Mouse (Mus musculus): ENCODE results near the gene Speer4c. TPM values are rescaled to one million over a fixed set of nuclear protein-coding genes. Genes with fewer than 3 reads are reported as not detected.
"Not testable (repeated sequence)": the region's sequence is repeated elsewhere in the genome, so short reads cannot be mapped to it uniquely, and the experiment has no call there.

Speer4c gene
- total RNA-seq (2021) = not detected
- long read RNA-seq, experiment 1 = 0 reads
- long read RNA-seq, experiment 2 = 0 reads

DNA sequence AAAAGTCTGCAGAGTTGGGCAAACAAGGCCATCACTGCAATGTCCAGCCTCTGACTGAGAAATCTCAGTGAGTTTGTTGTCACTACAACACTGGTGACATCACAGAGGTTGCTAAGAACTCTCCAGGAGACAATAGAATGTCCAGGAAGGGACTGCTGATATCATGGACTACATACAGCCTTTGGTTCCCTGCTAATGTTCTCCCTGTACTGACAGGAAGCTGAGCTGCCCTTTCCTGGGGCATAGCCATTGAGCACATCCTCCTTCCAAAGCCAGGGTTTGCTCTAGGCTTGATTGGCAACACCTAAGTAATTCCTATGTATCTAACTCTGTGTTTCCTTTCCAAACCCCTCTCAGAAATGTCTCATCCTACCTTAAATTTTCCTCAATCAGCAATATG lies at the start of gene Speer4c:
TSS of gene Speer4c (minus strand) at position 101 of the 400 bp plus-strand sequence.
- H3K27ac ChIP-seq; H3K4me3 ChIP-seq; DNase-seq; intact Hi-C loops (cut with DNase I): not testable (repeated sequence)

DNA sequence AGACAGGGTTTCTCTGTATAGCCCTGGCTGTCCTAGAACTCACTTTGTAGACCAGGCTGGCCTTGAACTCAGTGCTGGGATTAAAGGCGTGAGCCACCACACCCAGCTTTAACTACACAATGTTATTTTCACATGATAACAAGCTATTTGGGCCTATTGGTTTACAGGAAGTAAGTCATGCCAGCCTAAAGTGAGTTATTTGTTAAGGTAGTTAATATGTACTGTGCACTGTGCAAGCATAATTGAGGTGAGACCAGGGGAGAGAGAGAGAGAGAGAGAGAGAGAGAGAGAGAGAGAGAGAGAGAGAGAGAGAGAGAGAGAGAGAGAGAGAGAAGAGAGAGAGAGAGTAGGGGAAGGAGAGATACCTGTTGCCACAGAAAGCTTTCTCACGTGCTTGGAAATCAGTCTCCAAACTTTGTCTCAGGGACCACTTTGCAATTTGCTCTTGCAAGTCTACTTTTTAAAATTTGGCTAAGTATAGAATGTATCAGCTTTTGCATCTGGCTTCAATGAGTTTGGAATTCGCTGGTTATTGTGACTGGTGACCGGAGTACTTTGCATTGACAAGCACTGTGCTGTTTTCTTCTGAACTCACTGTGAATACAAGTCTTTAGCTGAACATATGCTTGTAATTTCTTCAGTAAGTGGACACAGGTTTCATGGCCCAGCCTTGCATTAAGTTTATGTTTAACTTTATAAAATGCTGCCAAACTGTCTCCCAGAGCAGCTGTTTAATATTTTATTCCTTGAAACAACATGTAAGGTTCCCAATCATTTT lies 33.6 kb upstream of the Speer4c start:
- Histone ChIP-seq H3K27ac (no peak overlapping the region), H3K4me3 (no peak overlapping the region)
- no peak for DNase-seq
- intact Hi-C loops (cut with DNase I) = no loop called here
- TF ChIP-seq CTCF (IDR thresholded peaks at IDR 0.05) = no peak

DNA sequence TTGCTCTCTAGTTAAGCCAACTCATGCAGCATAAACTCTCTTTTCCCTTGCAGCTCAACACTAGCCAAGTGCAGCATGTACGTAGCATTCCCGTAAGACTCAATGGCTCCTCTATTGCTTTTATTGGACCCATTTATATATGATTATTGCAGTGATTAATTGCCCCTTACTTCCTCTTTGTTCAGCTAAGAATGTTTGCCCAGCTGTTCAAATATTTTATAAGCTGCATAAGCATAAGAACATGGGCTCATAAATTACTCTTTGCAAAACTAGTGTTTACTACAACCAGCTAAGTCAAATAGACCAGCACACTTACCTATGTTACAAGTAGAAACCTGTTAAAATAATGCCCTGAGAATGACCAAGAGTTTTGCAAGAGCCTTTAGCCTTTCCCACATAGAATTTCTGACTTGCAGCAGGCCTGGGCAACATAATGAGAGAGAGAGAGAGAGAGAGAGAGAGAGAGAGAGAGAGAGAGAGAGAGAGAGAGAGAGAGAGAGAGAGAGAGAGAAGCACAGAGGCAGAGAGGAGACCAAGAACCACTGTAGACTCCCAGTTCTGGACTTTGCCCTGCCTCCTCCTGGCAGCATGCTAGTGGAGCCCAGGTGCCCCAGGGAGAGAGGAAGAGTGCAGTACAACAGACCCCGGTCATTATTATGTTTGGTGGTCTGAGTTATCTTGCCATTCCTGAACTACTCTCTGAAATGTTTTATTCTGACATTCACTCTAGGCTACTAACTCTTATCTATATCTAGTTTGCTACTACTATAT lies 20.2 kb upstream of the Speer4c start:
- intact Hi-C loops (cut with DNase I) = no loop called here
- no peak for DNase-seq

DNA sequence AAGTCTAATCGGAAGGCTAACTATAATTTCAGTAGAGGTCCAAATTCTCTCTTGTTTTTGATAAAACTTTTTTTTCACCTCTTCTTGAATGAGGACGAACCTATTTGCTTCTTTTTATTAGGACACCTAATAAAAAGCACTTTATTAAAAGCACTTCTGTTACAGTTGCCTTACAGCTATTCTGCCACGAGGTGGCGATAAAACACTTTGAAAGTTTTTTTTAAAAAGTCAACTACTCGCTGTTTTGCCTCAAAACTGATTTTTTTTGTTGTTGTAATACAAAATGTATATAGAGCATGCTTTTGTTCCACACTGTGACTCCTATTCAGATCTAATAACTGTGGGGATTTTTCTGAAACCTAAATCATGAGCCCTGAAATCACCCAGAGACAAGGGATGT lies 11.2 kb downstream of the Speer4c start:
- H3K27ac ChIP-seq; intact Hi-C loops (cut with DNase I); DNase-seq; H3K4me3 ChIP-seq: not testable (repeated sequence)
- TF ChIP-seq CTCF (IDR thresholded peaks at IDR 0.05) = peak; percentile 53

More for the DNA sequence above, 20.2 kb upstream of the Speer4c start:
- Histone ChIP-seq H3K27ac (no peak overlapping the region), H3K4me3 (no peak overlapping the region)
- TF ChIP-seq CTCF (IDR thresholded peaks at IDR 0.05) = no peak

DNA sequence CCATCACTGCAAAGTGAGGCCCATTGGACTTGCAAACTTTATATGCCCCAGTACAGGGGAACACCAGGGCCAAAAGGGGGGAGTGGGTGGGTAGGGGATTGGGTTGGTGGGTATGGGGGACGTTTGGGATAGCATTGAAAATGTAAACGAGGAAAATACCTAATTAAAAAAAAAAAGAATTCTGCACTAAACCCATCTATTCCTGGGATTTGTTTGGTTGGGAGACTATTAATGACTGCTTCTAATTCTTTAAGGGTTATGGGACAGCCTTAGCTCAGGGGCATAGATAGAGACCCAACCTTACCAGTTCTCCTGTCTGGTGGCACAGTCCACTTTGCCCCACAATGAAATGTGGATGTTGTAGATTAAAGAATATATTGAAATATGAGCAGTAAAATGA lies 16.4 kb downstream of the Speer4c start:
- DNase-seq; H3K27ac ChIP-seq; H3K4me3 ChIP-seq; intact Hi-C loops (cut with DNase I): not testable (repeated sequence)

DNA sequence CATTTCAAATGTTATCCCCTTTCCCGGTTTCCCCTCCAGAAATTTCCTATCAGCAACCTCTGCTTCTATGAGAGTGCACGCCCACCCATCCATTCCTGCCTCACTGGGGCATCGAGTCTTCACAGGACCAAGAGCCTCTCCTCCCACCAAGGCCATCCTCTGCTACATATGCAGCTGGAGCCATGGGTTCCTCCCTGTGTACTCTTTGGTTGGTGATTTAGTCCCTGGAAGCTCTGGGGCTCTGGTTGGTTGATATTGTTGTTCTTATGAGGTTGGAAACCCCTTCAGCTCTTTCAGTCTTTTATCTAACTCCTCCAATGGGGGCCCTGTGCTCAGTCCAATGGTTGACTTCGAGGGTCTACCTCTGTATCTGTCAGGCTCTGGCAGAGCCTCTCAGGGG lies 22.2 kb downstream of the Speer4c start:
- H3K4me3 ChIP-seq; intact Hi-C loops (cut with DNase I); DNase-seq; H3K27ac ChIP-seq: not testable (repeated sequence)

DNA sequence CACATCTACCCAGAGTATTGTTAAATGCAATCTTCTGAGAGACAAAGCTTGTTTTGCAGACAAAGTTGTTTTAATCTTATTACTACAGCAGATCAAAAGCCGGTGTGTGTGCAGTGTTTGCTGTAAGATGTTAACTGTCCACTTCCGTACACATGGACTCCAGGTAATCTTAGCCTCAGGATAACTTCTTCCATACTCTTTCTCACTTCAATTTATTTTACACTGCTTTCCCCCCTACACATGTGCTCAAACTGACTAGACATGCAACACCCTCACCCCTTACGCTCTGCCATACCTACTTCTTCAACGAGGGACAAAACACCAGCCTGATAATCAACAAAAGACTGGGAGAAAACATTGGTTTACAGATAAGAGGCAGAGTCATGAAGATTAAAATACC lies 23.2 kb downstream of the Speer4c start:
- H3K4me3 ChIP-seq; DNase-seq; intact Hi-C loops (cut with DNase I); H3K27ac ChIP-seq: not testable (repeated sequence)

DNA sequence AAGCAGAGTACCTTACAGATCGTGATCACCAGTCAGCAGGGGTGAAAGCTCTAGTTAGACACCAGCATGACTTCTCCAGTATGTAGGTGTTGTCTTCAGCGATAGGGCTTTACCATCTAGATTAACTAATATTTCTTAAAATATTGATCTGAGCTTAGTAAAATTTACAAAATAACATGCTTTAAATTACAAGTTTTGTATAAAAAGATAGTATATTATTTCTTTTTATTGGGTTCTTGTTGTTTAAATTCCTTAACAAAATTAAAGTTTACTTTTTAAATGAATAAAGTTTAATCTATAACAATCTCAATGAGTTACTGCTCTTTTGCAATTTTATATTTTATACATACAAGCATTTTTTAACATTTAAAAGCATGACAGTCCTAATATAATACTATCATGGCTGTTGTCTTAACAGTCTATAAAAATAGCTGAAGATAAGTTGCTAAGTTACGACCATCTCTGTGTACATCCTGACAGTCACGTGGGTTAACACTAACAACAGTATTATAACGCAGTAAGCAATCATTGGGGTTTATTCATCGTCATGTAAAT lies 24.3 kb downstream of the Speer4c start:
- H3K4me3 ChIP-seq; intact Hi-C loops (cut with DNase I); DNase-seq; H3K27ac ChIP-seq: not testable (repeated sequence)

DNA sequence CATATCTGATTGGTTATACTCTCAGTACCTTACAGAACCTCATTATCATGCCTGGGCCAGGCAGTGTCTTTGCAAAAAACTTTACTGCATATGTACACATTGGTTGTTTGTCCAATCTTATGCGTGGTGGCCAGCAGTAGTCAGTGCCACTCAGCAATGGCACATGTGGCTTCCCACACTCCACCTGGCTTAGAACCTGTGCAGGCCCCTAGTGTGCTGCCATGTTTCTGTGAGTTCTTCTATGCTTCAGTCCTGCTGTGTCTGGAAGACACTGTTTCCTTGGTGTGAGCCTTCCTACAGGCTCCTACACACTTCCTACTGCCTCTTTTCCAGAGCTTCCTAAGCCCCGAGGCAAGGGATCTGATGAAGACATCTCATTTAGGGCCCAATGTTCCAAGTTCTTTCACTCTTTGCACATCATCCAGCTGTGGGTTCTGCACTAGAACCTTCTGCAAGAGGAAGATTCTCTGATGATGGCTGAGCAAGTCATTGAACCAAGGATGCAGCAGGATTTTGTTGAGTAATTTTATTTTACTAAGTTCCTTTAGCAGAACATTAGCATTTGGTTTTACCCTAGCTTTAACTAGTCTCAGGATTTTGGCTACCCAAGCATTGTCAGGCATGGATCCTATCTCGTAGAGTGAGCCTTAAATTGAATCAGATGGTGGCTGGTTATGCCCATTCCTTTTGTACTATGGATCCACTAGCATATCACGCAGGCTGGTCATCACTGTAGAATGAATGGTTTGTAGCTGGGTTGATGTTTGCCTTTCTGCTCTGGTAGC lies 25.0 kb downstream of the Speer4c start:
- H3K4me3 ChIP-seq; H3K27ac ChIP-seq; intact Hi-C loops (cut with DNase I); DNase-seq: not testable (repeated sequence)

DNA sequence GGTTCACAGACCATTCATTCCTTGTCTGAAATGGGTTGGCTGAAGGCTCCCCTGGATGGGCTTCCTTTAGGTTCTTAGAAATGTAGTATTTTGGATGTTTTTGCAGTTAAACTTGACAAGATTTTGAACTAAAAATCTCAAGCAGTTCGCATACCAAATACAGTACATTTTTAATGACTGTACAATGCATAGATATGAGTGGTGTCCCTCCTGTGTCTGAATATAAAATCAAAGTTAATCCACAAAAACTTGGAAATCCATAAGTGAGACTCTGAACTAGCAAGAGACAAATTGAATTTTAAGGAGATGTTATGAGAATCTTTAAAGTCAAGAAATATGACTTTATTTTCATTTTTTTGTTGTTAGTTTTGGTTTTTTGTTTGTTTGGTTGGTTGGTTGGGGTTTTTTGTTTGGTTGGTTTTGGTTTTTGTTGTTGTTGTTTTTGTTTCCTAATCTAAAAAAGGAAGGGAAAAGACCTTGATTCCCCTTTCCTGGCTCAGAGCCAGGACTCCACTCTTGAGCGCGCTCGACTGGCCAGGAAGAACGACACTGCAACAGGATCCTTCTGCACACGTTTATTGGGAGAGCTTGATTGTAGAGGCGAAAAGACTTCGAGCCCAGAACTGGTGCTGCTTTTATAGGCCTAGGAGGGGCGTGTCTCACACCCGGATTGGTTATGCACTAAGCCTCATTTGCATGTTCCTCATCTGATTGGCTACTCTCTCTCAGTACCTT lies 32.6 kb downstream of the Speer4c start:
- H3K27ac ChIP-seq; intact Hi-C loops (cut with DNase I); DNase-seq; H3K4me3 ChIP-seq: not testable (repeated sequence)

DNA sequence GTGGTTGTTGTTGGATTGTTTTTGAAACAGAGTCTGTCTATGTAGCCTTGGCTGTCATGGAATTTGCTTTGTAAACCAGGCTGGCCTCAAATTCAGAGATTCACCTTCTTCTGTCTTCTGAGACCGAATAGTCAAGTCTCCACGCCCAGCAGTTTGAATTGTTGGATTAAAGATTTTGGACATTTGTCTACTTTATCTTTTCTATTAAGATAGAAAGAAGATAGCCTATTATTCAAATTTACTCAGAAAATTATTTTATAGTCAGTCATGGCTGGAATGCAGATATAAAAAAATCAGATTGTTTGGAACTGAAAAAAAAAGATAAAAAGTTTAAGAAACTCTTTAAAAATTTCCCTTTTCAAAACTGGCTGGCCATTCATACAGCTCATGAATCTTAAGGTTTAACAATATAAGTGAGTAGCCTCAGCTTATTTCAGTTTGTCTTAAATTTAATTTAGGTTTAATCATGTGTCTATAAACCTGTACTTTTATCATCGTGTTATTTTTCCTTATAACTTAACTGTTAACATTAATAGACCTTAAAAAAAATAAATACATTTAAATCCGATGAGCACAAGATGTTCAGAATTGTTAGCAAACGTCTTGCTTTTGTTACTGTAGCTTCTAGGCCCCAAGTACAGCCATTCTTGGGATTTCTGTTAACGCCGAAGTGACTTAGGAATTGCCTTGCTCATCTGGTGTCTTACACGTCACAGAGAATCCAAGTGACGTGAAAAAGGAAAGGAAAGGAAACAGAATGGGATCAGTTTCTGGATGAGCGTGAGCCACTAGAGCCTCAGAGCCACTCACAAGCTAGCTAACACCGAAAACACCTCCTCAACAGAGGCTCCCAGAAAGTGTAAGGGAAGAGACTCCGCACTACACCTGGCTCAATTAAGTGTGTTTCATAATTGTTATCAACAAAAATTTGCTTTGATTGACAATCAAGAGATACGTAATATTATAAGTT lies 33.8 kb downstream of the Speer4c start:
- DNase-seq; intact Hi-C loops (cut with DNase I); H3K4me3 ChIP-seq; H3K27ac ChIP-seq: not testable (repeated sequence)

DNA sequence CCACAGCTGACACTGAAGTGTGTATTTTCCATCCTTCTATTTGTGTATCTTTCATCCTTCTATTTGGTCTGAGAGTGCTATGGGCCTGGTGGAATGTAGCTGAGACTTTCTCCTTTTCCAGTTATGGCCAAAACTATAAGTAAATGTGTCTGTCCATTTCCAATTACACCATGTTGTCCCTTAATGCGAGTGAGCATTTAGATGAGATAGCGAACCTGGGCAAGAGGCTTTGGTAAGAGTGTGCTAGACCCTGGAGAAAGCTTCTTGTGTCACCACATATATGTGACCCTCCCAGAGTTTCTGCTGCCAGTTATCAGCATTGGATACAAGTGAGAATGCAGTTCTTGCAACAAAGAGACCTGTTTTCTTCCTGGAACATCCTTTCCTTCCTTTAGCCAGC lies 35.2 kb downstream of the Speer4c start:
- DNase-seq; H3K4me3 ChIP-seq; intact Hi-C loops (cut with DNase I); H3K27ac ChIP-seq: not testable (repeated sequence)

DNA sequence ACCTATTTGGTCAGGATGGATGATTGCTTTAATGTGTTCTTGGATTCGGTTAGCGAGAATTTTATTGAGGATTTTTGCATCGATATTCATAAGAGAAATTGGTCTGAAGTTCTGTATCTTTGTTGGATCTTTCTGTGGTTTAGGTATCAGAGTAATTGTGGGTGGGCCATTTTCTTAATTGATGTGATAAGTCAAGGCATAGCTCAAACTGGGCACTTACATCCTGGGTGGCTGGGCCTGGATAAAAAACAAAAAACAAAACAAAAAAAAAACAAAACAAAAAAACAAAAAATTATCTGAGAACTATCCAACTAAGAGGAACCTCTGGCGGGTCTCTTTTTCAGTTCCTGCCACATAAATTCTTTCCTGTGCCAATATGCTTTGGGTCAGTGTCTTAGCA lies 36.3 kb downstream of the Speer4c start:
- H3K4me3 ChIP-seq; intact Hi-C loops (cut with DNase I); H3K27ac ChIP-seq; DNase-seq: not testable (repeated sequence)

DNA sequence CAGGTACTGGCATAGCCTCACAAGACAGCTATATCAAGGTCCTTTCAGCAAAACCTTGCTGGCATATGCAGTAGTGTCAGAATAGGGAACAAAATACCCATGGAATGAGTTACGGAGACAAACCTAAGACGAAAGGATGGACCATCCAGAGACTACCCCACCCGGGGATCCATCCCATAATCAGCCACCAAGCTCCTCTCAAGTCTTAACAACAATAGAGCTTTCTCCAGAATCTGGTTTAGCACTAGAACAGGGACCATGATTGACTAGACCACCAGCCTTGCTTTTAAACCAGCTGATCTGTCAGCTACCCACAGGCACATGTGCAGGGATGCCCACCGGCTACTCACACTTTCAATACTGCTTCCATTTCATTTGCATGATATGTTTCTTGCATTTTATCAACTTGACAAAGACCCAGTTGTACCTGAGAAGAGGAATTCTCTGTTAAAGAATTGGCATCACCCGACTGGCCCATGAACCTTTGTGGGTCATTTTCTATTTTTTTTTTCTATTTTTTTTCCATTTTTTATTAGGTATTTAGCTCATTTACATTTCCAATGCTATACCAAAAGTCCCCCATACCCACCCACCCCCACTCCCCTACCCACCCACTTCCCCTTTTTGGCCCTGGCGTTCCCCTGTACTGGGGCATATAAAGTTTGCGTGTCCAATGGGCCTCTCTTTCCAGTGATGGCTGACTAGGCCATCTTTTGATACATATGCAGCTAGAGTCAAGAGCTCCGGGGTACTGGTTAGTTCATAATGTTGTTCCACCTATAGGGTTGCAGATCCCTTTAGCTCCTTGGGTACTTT lies 39.4 kb downstream of the Speer4c start:
- intact Hi-C loops (cut with DNase I); DNase-seq; H3K4me3 ChIP-seq; H3K27ac ChIP-seq: not testable (repeated sequence)

DNA sequence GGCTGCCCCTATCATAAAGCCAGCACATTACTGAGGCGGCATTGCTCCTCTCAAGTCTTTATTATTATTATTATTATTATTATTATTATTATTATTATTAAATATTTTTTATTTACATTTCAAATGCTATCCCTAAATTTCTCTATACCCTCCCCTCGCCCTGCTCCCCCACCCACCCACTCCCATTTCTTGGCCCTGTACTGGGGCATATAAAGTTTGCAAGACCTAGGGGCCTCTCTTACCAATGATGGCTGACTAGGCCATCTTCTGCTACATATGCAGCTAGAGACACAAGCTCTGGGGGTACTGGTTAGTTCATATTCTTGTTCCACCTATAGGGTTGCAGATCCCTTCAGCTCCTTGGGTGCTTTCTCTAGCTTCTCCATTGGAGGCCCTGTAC lies 40.1 kb downstream of the Speer4c start:
- H3K4me3 ChIP-seq; H3K27ac ChIP-seq; DNase-seq; intact Hi-C loops (cut with DNase I): not testable (repeated sequence)

All from gastrocnemius, adult 2 months (tissue).